Mouse (Mus musculus) limb, embryonic 13.5 days (tissue): ENCODE measurements around the gene Slc6a6. TPM values are rescaled to one million over a fixed set of nuclear protein-coding genes. Genes with fewer than 3 reads are reported as not detected.

ENCODE experiments used
- ATAC-seq: fragments of 200-750 bp; cut with Nextera tagmentation; 2 replicates; pipeline ENCODE4 v1.8.0; 2017; ENCODE audit warnings: low read depth, moderate number of reproducible peaks, moderate TSS enrichment; ENCODE audit not compliant: low FRiP score
- H3K27ac ChIP-seq: fragments of 300-500 bp; sonication (generic); 2 replicates; pipeline ENCODE4 v1.5.1; 2015; ENCODE audit warnings: inconsistent platforms, mild to moderate bottlenecking, moderate library complexity
- H3K27me3 ChIP-seq: fragments of 300-500 bp; sonication (generic); 2 replicates; pipeline ENCODE4 v1.6.1; 2015; ENCODE audit warnings: mild to moderate bottlenecking, inconsistent platforms
- H3K36me3 ChIP-seq: fragments of 300-500 bp; sonication (generic); 2 replicates; pipeline ENCODE4 v1.6.1; 2015; ENCODE audit warnings: inconsistent platforms, mild to moderate bottlenecking, moderate library complexity
- H3K4me1 ChIP-seq: fragments of 300-500 bp; sonication (generic); 2 replicates; pipeline ENCODE4 v1.6.1; 2015; ENCODE audit warnings: inconsistent platforms
- H3K4me2 ChIP-seq: fragments of 300-500 bp; sonication (generic); replicated peaks from 2 replicates; pipeline ENCODE4 v1.6.1; 2015; ENCODE audit warnings: inconsistent platforms, mild to moderate bottlenecking, moderate library complexity
- H3K4me3 ChIP-seq: fragments of 300-500 bp; sonication (generic); 2 replicates; pipeline ENCODE4 v1.5.1; 2015; ENCODE audit warnings: moderate library complexity, mild to moderate bottlenecking, inconsistent platforms
- H3K9ac ChIP-seq: fragments of 300-500 bp; sonication (generic); 2 replicates; pipeline ENCODE4 v1.6.1; 2015; ENCODE audit warnings: mild to moderate bottlenecking, inconsistent platforms
- H3K9me3 ChIP-seq: fragments of 300-500 bp; sonication (generic); 2 replicates; pipeline ENCODE4 v1.6.1; 2016; ENCODE audit warnings: inconsistent platforms
- WGBS: fragments of 180-500 bp; shearing (Covaris S2); methylation state at CpG from one replicate; pipeline ENCODE4 v1.1.7; 2015; 5-methylcytosine and 5-hydroxymethylcytosine counted together
- polyA plus RNA-seq: library from polyadenylated mRNA; unstranded; fragments of >200 nt; fragmentation: Nextera tagmentation; extraction: Ambion mirVana; gene quantifications from 2 replicates; pipeline ENCODE4 v1.2.1, GENCODE M21; 2015

The Slc6a6 gene
- polyA plus RNA-seq, 1 experiment from 2014 or later = 51.1 TPM

DNA sequence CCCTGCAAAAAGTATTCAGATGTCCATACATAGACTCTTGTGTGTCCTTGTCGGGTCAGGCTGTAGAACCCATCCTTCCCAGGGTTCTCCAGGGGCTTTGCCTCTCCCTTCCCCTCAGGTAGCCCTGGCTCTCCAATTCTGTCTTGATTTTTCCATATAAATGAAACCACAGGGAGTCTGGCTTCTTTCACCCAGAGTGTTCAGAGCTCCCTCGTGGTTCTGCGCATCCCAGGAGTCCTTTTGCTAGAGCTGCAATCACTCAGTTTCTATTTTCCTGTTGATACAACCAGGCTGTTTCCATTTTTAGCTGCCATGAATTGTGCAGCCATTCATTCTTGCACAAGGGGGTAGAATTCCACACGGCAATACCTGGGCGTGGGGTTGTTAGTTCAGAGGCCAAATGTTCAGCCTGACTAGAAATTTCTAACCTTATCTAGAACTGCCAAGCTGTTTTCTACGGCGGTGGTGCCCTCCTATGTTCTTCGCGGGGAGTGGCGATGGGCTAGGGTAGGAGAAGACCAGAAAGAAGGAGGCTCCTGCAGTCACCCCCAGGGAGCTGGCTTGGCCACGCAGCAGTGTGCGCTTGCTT, 5.3 kb upstream of the Slc6a6 start:
- ATAC-seq = no peak
- H3K4me2 ChIP-seq = no peak overlapping the region
- no peak overlapping the region for H3K9ac ChIP-seq
- WGBS = 67% methylated on average over 12 of the region's 12 CpGs
- H3K27ac ChIP-seq = no peak overlapping the region
- H3K36me3 ChIP-seq = no peaks in the 10 kb centered on the region
- peaks cover 20% of the 10 kb centered on the region for H3K4me1 ChIP-seq
- no peaks in the 10 kb centered on the region for H3K27me3 ChIP-seq
- H3K9me3 ChIP-seq = no peaks in the 10 kb centered on the region
- no peak overlapping the region for H3K4me3 ChIP-seq

DNA sequence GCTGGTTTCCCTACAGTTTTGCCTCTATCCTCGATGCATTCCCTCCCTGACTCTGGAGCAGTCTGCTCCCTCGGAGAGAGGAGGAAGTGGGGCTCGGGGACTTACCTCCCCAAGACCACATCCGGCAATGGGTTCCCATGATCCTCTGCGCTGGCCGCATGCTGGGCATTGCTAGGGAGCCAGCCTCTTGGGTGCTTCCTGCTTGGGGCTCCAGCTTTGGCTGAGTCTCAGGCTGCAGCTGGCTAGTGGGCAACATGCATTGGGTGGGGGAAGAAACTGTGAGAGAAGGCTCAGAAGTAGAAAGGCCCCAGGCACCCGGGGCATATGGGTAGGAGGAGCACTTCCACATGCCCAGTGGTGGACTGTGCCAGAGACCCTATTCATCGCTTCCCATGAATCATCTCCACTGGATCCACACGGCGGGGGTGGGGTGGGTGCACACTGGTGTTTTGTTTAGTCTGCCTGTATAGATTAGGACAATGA, 4.7 kb upstream of the Slc6a6 start:
- no peaks in the 10 kb centered on the region for H3K36me3 ChIP-seq
- no peaks in the 10 kb centered on the region for H3K9me3 ChIP-seq
- no peak overlapping the region for H3K27ac ChIP-seq
- no peak overlapping the region for H3K9ac ChIP-seq
- WGBS = 73% methylated on average over 10 of the region's 10 CpGs
- peaks cover 20% of the 10 kb centered on the region for H3K4me1 ChIP-seq
- H3K4me2 ChIP-seq = no peak overlapping the region
- H3K27me3 ChIP-seq = no peaks in the 10 kb centered on the region
- no peak overlapping the region for H3K4me3 ChIP-seq
- no peak for ATAC-seq

DNA sequence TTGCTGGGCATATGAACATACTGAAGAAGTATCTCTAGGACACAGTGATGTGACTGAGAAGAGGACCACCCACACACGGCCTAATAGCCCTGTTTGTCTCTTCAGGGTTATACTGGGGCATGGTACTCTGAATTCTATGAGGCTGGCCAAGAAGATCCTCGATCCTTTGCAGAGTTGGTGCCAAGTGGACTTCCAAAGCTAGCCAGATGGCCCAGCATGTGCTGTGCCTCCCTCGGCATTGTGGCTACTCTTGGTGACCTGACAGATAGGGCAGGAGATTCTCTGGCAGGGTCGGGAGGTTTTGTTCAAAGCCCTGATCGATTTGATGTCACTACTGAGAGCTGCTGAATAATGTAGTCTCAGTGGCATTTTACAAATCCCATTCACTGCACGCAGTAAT, 4.1 kb upstream of the Slc6a6 start:
- Histone ChIP-seq H3K27ac (no peak overlapping the region), H3K36me3 (no peaks in the 10 kb centered on the region), H3K4me1 (peaks cover 21% of the 10 kb centered on the region), H3K27me3 (no peaks in the 10 kb centered on the region), H3K9me3 (no peaks in the 10 kb centered on the region), H3K9ac (no peak overlapping the region), H3K4me2 (no peak overlapping the region), H3K4me3 (no peak overlapping the region)
- WGBS = 82% methylated on average over 6 of the region's 6 CpGs
- no peak for ATAC-seq

DNA sequence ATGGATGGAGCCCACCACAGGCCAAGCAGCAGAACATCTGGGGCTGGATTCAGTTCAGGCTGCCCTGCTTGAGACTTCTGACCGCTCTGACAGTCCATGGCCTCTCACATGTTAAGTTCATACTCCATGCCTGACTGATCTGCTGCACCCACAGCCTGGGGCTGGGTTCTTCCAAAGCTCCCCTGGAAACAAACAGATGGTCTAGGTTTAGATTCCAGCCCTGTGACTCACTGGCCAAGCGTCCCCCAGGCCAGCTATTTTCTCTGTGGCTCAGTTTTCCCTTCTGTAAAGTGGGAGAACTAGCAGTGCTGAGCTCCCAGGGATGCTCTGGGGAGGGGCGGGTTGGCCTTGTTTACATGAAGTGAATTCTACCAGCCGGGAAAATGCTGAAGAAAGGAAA, 2.0 kb upstream of the Slc6a6 start:
- H3K4me3 ChIP-seq = no peak overlapping the region
- no peak overlapping the region for H3K4me2 ChIP-seq
- peaks cover 36% of the 10 kb centered on the region for H3K4me1 ChIP-seq
- WGBS = 87% methylated on average over 4 of the region's 4 CpGs
- H3K9me3 ChIP-seq = no peaks in the 10 kb centered on the region
- no peak overlapping the region for H3K27ac ChIP-seq
- H3K9ac ChIP-seq = no peak overlapping the region
- no peaks in the 10 kb centered on the region for H3K27me3 ChIP-seq
- no peaks in the 10 kb centered on the region for H3K36me3 ChIP-seq
- ATAC-seq = no peak

DNA sequence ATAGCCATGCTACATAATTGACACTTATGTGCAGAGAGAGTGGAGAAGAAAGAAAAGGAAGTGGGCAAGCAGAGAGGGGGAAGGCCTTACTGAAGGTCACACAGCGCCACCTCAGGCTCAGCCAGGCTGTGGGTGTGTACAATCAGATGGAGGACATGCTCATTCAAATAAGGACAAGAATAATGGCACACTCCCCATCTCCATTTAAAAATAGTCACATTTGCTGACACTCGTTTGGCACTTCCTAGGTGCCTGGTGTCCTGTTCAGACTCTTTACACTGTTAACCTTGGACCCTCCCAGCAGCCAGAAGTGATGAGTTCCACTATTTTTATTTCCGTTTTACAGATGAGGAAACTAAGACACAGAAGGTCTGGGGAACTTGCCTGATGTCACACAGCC, 732 bp upstream of the Slc6a6 start:
- peak overlapping the region; percentile 85; the same call in 1 of the 2 replicates for H3K27ac ChIP-seq
- ATAC-seq = no peak
- H3K4me2 ChIP-seq = peak overlapping the region; percentile 96
- WGBS = 46% methylated on average over 3 of the region's 3 CpGs
- peak overlapping the region; percentile 92 for H3K4me3 ChIP-seq
- H3K9ac ChIP-seq = peak overlapping the region; percentile 73
- H3K4me1 ChIP-seq = peaks cover 45% of the 10 kb centered on the region
- H3K36me3 ChIP-seq = no peaks in the 10 kb centered on the region
- H3K27me3 ChIP-seq = no peaks in the 10 kb centered on the region
- H3K9me3 ChIP-seq = no peaks in the 10 kb centered on the region

DNA sequence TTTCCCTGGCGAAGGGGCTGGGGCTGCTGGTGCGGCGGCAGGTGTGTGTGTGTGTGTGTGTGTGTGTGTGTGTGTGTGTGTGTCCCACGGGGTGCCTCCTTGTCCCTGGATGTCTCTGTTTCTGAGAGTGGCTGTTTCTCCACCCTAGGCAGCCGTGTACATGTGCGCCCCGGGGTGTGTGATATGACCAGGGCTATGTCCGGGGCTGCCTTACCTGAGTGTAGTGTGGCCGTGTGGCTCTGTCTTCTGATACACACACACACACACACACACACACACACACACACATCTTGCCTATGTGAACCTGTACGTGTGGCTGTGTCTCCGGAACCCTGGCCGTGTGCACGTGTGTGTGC, 599 bp downstream of the Slc6a6 start:
- WGBS = under 1% methylated on average over 12 of the region's 13 CpGs
- Histone ChIP-seq H3K36me3 (no peaks in the 10 kb centered on the region), H3K4me3 (peak overlapping the region; percentile 92), H3K9me3 (no peaks in the 10 kb centered on the region), H3K27me3 (no peaks in the 10 kb centered on the region), H3K9ac (peak overlapping the region; percentile 89), H3K4me1 (peaks cover 45% of the 10 kb centered on the region), H3K4me2 (peak overlapping the region; percentile 96), H3K27ac (peak overlapping the region; percentile 85)
- peak; percentile 38 for ATAC-seq

DNA sequence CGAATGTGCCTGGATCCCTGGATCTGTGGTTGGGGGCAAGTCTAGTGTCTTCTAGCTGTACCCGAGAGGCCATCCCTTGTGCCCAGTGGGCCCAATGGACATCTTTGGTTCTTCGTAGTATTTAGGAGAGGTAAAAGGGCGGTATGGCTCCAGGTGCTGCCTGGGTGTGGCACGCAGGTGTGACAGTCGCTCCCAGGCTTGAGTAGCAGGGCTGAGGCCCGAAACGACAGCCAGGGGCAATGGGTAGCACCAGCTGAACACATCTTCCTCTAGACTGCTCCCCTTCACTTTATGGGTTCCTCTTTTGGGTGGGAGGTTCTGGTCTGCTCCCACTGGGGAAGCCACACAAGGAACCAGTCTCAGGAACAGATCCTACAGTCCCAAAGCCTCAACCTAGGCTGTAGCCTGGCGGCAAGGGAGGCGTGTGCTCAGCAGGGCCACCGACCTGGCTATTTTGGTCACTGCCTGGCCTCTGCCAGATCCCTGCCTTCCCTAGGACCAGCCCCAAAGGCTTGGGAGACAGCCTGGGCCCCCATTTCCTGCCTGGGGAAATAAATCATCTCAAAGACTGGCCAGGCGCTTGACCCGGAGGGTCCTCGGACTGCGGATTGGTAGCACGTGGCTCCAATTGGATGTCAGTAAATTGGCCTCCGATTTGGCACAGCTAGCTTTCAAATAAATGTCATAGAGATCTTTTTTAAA, 1.1 kb downstream of the Slc6a6 start:
- Histone ChIP-seq H3K36me3 (no peaks in the 10 kb centered on the region), H3K9ac (peak overlapping the region; percentile 89), H3K4me2 (peak overlapping the region; percentile 96), H3K4me1 (peaks cover 50% of the 10 kb centered on the region), H3K9me3 (no peaks in the 10 kb centered on the region), H3K27me3 (no peaks in the 10 kb centered on the region), H3K4me3 (peak overlapping the region; percentile 92), H3K27ac (peak overlapping the region; percentile 85; the same call in 1 of the 2 replicates)
- 5% methylated on average over 17 of the region's 17 CpGs for WGBS
- ATAC-seq = peak; percentile 1; the same call in 1 of the 2 replicates

DNA sequence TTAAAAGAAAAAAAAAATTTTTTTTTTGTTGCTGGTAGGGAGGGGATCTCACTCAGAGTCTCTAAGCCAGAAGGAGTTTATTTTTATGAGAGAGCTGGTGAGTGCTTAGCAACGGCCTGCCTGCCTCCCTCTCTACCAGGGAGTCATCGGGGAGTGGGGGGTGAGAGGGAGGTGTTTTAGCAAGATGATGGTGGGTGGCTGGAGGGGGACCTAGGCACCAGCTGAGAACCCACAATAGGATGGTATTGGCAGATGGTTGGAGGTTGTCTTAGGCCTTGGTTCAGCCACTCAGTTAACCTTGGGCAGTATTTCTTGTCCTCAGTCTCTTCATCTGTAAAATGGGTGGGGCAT, 1.7 kb downstream of the Slc6a6 start:
- no peaks in the 10 kb centered on the region for H3K27me3 ChIP-seq
- H3K9me3 ChIP-seq = no peaks in the 10 kb centered on the region
- peaks cover 55% of the 10 kb centered on the region for H3K4me1 ChIP-seq
- H3K27ac ChIP-seq = no peak overlapping the region
- ATAC-seq = no peak
- H3K36me3 ChIP-seq = peaks cover 3% of the 10 kb centered on the region
- H3K4me3 ChIP-seq = peak overlapping the region; percentile 92
- 0 out of 2 replicates have a peak overlapping the region, but pooled peaks have one; percentile 35 for H3K9ac ChIP-seq
- peak overlapping the region; percentile 96 for H3K4me2 ChIP-seq
- 2% methylated on average over 2 of the region's 2 CpGs for WGBS

DNA sequence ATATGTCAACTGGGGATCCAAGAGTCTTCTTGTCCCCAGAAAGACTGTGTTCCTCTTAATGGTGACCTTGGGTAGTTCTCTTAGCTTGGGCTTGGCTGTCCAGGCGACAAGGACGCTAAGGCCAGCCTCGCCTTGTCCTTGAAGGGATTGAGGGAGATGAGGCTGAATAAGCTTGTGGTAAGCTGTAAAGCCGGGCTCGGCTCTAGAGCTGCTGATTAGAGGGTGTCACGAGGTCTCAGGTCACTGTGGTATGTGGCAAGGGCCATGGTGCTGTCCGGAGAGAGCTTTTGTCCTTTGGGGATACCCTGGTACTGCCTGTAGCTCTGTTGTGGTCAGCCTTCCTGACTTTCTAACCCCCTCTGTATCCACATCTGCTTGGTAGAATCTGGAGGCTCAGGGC, 2.0 kb downstream of the Slc6a6 start:
- Histone ChIP-seq H3K27ac (no peak overlapping the region), H3K4me1 (peaks cover 55% of the 10 kb centered on the region)
- ATAC-seq = no peak

DNA sequence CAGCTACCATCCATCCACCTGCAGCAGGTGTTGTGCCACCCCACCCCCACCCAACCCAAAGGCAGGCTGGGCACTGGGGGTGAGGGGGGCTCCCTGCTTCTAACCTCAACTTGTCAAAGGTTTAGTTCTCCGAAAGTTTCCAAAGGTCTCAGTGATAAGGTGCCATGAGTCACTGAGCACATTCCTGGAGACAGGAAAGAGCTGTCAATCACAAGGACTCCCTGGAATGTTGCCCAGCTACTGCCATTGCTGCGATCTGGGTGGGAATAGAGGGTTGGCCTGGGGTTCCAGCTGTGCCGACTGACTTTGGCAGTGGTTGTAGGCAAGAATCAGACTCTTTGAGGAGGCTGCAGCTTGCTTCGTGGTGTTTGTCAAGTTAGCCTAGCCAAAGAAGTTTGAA, 2.7 kb downstream of the Slc6a6 start:
- Histone ChIP-seq H3K4me2 (peak overlapping the region; percentile 96), H3K9me3 (no peaks in the 10 kb centered on the region), H3K4me3 (no peak overlapping the region), H3K36me3 (peaks cover 14% of the 10 kb centered on the region), H3K27ac (no peak overlapping the region), H3K9ac (no peak overlapping the region), H3K27me3 (no peaks in the 10 kb centered on the region), H3K4me1 (peaks cover 55% of the 10 kb centered on the region)
- 61% methylated on average over 4 of the region's 4 CpGs for WGBS
- no peak for ATAC-seq

More for the DNA sequence above, 2.0 kb downstream of the Slc6a6 start:
- WGBS = 79% methylated on average over 7 of the region's 7 CpGs
- Histone ChIP-seq H3K4me3 (peak overlapping the region; percentile 92), H3K4me2 (peak overlapping the region; percentile 96), H3K27me3 (no peaks in the 10 kb centered on the region), H3K36me3 (peaks cover 7% of the 10 kb centered on the region), H3K9ac (0 out of 2 replicates have a peak overlapping the region, but pooled peaks have one; percentile 19), H3K9me3 (no peaks in the 10 kb centered on the region)

DNA sequence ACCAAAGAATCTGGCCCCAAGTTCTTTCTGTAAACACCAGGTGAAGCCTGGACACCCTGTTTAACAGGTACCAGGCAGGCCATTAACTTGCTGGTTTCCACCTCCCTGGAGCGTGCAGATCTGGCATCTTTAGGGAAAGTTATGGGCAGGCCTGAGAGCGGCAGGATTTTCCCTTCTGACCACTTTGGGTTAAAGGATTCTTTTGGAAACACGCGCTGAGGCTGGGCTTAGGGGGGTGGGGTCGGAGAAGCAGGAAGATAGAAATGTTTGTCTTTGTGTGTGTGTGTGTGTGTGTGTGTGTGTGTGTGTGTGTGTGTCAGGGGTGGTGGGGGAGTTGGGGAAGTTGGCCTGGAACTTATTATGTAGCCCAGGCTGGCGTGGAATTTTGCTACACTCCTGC, 4.2 kb downstream of the Slc6a6 start:
- WGBS = 46% methylated on average over 6 of the region's 6 CpGs
- no peak overlapping the region for H3K9ac ChIP-seq

DNA sequence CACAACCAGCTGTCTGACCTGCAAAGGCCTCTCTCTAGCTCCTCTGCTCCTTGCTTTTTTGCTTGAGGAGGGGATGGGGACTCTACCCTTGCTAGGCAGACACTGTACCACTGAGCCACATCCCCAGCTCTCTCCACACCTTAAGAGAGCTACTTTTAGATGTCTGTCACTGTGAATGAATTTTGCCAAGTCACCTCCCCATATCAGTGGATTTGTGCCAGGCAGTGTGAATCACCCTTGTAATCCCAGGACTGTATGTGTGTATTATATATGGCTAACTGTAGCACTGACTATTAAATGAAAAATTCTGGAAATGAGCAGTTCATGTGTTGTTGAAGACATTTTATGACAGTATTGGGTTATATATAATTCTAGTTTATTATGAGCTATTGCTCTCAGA, 5.4 kb downstream of the Slc6a6 start:
- Histone ChIP-seq H3K27me3 (no peaks in the 10 kb centered on the region), H3K36me3 (peaks cover 25% of the 10 kb centered on the region), H3K4me1 (peaks cover 48% of the 10 kb centered on the region), H3K27ac (no peak overlapping the region), H3K9ac (no peak overlapping the region), H3K4me3 (no peak overlapping the region), H3K9me3 (no peaks in the 10 kb centered on the region), H3K4me2 (no peak overlapping the region)
- ATAC-seq = no peak

More for the DNA sequence above, 4.2 kb downstream of the Slc6a6 start:
- H3K27me3 ChIP-seq = no peaks in the 10 kb centered on the region
- no peak overlapping the region for H3K27ac ChIP-seq
- no peak overlapping the region for H3K4me3 ChIP-seq
- peaks cover 53% of the 10 kb centered on the region for H3K4me1 ChIP-seq
- H3K4me2 ChIP-seq = no peak overlapping the region
- H3K9me3 ChIP-seq = no peaks in the 10 kb centered on the region
- H3K36me3 ChIP-seq = peaks cover 25% of the 10 kb centered on the region
- no peak for ATAC-seq
